Mouse (Mus musculus) spleen, postnatal 36 days (tissue): ENCODE measurements at regions not wholly inside any gene's neighbourhood (a gene's known extent, or its start where the extent isn't known, plus 50 kb on each side); places are given as distances from the start of the nearest gene placed in this dataset.
"Not testable (repeated sequence)": the region's sequence is repeated elsewhere in the genome, so short reads cannot be mapped to it uniquely, and the experiment has no call there.

ENCODE experiments used
- DNase-seq, 2 experiments: peaks; one replicate each; pipeline ENCODE4 v3.0.0; 2022; ENCODE audit warnings: low spot score in 2 of 2, mixed read lengths in 1 of 2

DNA sequence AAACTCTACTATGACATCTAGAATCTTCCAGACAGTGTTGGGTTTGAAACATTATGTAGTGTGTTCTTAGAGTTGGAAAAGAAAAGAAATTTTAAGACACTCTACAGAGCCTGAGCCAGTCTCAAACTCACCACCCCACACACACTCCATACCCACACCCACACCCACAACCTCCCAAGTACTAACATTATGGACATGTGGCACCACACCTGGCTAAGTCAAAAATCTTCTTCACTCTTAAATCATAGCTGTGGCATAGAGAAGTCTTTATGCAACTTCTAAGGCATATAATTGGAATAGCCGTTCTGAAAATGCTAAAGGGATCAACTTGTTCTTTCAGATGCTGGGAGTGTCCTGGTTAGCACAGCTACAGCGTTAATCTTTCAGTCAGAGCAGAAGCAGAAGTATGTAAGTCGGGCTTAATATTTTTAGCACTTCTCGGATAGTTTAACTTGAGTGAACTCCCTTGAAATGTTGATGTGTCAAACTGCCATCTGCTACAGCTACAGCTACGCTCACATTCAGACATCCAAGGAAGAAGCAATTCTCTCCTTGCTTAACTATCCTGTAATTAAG lies 68.6 kb upstream of the Creb1 start:
- no peak for DNase-seq

DNA sequence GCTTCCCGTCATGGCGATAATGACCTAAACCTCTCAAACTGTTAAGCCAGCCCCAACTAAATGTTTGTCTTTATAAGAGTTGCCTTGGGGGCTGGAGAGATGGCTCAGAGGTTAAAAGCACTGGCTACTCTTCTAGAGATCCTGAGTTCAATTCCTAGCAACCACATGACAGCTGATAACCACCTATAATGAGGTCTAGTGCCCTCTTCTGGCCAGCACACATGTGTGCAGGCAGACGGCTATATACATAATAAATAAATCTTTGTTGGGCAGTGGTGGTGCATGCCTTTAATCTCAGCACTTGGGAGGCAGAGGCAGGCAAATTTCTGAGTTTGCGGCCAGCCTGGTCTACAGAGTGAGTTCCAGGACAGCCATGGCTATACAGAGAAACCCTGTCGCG lies 70.8 kb upstream of the Creb1 start:
- not testable (repeated sequence) for DNase-seq

DNA sequence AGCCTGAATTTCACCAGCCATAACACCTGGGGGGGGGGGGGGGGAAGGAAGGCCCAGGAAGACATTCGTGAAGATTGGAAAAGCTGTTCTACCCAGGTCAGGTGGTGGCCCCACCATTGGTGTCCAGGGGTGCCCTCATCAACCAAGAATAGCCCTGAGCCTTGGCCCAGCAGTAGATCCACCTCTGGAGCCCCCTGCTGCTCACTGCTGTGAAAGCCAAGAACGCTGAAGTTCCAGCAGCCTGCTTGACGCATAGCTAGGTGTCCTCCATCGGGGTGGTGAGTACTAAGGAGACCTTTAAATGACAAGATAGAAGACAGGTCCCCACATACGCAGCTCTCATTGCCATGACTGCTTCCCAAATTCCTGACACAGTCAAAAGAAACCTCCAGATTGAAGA lies 74.6 kb upstream of the Creb1 start:
- DNase-seq, result no peak

DNA sequence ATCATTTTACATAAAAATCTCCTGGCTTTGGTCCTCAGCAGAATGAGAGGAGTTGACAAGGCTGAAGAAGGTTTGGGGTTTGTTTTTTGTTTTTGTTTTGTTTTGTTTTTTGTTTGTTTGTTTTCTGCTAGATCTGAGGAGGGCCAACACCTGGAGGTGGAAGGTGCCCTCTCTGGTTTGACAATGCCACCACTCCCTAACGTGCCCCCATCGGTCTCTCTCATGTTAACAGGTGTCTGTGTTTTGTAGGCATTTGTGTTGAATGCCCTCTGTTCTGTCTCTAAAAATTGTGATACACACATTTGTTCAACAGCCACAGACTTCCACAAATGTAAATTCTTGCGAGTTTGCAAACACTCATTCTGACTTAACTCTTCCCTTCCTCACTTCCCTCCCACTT lies 83.3 kb upstream of the Creb1 start:
- no peak for DNase-seq

- DNase-seq, result peak; percentile 23 to 54
These were observed 84.4 kb upstream of the Creb1 start for GRCm38 (mm10) chr1:64448090-64448489.

DNA sequence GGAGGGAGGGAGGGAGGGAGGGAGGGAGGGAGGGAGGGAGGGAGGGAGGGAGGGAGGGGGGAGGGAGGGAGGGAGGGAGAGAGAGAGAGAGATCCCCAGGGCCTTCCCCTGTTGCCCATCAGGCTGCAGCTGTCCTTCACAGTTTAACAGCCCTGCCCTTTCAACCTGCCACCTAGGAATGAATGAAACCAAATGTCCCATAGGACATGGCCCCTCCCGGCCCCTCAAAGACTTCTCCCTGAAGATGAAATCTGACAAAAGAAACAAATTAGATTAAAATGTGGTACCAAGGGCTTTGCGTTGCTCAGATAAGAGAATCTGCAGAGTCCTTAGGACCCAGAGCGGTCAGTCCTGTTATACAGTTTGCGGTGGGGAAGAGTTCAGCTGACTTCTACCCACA lies 86.0 kb upstream of the Creb1 start:
- no peak for DNase-seq

- peak; percentile 30 to 51 for DNase-seq
These were observed 86.5 kb upstream of the Creb1 start for GRCm38 (mm10) chr1:64445919-64446318.

DNA sequence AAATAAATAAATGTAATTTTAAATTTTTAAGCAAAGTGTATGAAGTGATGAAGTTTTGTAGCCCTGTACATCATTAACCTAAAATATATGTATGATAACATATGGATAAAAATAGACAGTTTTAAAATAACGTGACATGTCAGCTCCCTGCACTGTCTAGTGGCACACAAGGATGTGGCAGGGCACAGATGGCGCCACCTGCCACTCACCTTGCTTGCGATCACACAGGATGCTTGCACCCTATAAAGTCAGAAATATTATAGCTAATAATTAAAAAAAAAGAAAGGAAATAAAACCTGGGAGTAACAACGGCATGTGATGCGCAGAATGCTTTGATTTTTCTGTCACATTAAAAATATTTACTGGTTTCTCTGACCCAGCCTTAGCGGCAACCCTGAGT lies 89.0 kb upstream of the Creb1 start:
- DNase-seq, result no peak

GRCm38 (mm10) chr1:64442179-64442874 lies 90.1 kb upstream of the Creb1 start:
- DNase-seq, result no peak

DNA sequence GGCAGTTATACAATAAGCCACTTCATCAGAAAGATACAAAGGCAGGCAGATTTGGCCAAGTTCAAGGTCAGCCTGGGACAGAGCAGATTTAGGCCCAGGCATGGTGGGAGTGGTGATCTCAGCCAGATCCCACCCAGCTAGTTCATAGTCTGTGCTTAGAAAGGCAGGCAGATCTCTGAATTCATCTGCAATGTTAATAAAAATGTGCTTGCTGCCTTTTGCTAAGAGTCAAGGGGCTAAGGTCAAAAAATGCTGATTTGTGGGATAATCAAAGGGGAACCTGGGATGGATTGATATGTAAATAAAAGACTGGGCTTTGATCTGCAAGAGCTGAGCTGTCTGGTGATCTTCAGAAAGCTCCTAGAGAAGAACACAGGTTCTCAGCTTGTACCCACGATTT lies 109.2 kb upstream of the Creb1 start:
- no peak for DNase-seq

GRCm38 (mm10) chr1:64418567-64418966 lies 113.9 kb upstream of the Creb1 start:
- DNase-seq, result no peak

GRCm38 (mm10) chr1:64415906-64416305 lies 116.5 kb upstream of the Creb1 start:
- no peak for DNase-seq

DNA sequence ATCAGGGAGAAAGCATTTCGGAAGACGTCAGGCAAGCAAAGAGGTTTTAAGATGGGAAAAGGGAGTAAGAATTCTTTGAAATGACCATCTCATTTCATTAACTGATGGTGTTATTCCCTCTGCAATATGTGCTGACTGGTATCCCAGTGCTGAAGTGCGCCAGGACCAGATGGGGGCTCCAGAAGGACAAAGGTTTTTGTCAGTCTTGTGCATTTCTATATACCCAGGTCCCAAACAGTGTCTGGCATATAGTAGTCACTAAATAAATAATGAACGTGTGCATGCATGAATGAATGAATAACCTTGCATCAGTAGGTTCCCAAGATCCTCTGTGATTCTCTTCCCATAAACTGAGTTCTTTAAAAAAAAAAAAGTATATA lies 119.3 kb upstream of the Creb1 start:
- DNase-seq, result no peak

GRCm38 (mm10) chr1:64412481-64413180 lies 119.8 kb upstream of the Creb1 start:
- DNase-seq, result no peak

GRCm38 (mm10) chr1:64411851-64412480 lies 120.5 kb upstream of the Creb1 start:
- DNase-seq, result no peak

GRCm38 (mm10) chr1:64408807-64409582 lies 123.5 kb upstream of the Creb1 start:
- DNase-seq, result no peak

DNA sequence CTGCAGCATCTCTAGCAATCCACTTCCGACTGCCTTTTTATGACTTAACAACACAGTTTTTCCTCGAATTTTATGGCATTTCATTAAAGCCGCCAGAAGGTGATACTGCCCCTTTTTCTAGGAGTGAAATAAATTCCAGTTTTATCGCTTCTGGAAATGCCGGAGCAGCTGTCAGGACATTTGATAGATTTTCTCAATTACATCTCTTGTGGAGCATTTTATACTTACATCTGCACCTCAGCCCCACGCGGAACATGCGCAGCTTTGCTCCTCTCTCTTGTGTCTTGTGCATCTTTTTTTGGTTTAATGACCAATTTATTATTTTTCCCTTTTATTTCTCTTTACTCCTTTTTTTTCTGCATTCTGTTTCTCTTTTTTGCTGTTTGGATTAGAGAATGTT lies 140.9 kb upstream of the Creb1 start:
- no peak for DNase-seq

DNA sequence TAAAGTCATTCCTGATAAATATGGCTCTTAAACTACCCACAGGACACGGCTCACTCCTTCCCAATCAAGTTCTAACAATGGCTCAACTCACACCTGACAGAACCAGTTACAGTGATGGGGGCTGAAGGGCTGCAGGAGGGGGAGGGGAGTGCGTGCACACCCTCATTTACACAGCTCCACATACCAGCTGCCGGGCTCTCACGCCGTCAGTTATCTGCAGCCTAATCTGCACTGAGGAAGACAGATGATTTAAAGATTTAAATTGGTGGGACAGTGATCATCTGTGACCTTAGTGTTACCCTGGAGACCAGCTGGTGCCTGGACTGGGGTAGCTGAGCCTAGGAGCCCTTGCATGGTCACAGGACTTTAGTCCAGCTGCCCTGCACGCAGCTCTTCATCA lies 151.2 kb upstream of the Creb1 start:
- DNase-seq, result no peak

GRCm38 (mm10) chr1:64376426-64376825 lies 156.0 kb upstream of the Creb1 start:
- DNase-seq, result not testable (repeated sequence)

GRCm38 (mm10) chr1:64374286-64375071 lies 158.0 kb upstream of the Creb1 start:
- DNase-seq, result peak; percentile 3 to 25

GRCm38 (mm10) chr1:64364095-64364494 lies 168.3 kb upstream of the Creb1 start:
- DNase-seq, result no peak
